Mouse (Mus musculus): ENCODE results near the gene Pqbp1. TPM values are rescaled to one million over a fixed set of nuclear protein-coding genes. Genes with fewer than 3 reads are reported as not detected.
A peak's percentile ranks its signal among the peaks of the same experiment; 100 is the strongest.

The Pqbp1 gene
- polyA plus RNA-seq, 1 experiment from 2014 or later: 228 TPM

- H3K27me3 ChIP-seq (ENCODE audit: control insufficient read depth, insufficient read depth, low read depth, low read length): no peaks in the 10 kb centered on the region
- no peaks in the 10 kb centered on the region for H3K9me3 ChIP-seq (replicated peaks; ENCODE audit: control insufficient read depth, low read length, poor library complexity, severe bottlenecking)
- WGBS: 81% methylated on average over 2 of the region's 2 CpGs
- H3K9ac ChIP-seq (ENCODE audit: low read depth, low read length): no peak overlapping the region
- no peak for ATAC-seq
- H3K27ac ChIP-seq (ENCODE audit: low read length): no peak overlapping the region
- no peaks in the 10 kb centered on the region for H3K4me1 ChIP-seq (ENCODE audit: control insufficient read depth, insufficient read depth, low read length)
- no peak overlapping the region for H3K4me2 ChIP-seq (ENCODE audit: low read length)
- H3K4me3 ChIP-seq (ENCODE audit: low read depth, low read length): no peak overlapping the region
- peaks cover 3% of the 10 kb centered on the region; the same call in 1 of the 2 replicates for H3K36me3 ChIP-seq (ENCODE audit: control insufficient read depth, insufficient read depth, low read length)
Observed at GRCm38 (mm10) chrX:7865343-7865742, 33.7 kb downstream of the Pqbp1 start.

DNA sequence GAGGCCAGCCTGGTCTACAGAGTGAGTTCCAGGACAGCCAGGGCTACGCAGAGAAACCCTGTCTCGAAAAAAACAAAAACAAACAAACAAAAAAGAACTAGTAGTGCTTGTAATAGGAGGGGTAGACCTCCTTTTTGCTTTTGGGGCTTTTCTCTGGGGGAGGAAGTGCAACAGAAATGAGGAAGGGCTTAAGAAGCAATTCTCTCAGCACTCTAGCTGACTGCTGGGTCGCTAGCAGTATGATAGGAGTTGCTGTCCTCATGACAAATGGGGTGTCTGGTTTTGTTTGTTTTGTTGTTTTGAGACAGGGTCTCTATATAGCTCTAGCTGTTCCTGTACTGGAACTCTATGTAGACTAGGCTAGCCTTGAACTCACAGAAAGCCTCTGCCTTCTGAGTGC is 34.5 kb downstream of the Pqbp1 start:
- peaks cover 3% of the 10 kb centered on the region; the same call in 1 of the 2 replicates for H3K36me3 ChIP-seq (ENCODE audit: control insufficient read depth, insufficient read depth, low read length)
- no peak overlapping the region for H3K4me2 ChIP-seq (ENCODE audit: low read length)
- H3K4me1 ChIP-seq (ENCODE audit: control insufficient read depth, insufficient read depth, low read length): no peaks in the 10 kb centered on the region
- no peak overlapping the region for H3K4me3 ChIP-seq (ENCODE audit: low read depth, low read length)
- no peak overlapping the region for H3K9ac ChIP-seq (ENCODE audit: low read depth, low read length)
- no peaks in the 10 kb centered on the region for H3K27me3 ChIP-seq (ENCODE audit: control insufficient read depth, insufficient read depth, low read depth, low read length)
- 83% methylated on average over 3 of the region's 3 CpGs for WGBS
- H3K27ac ChIP-seq (ENCODE audit: low read length): no peak overlapping the region
- ATAC-seq: no peak
- H3K9me3 ChIP-seq (replicated peaks; ENCODE audit: control insufficient read depth, low read length, poor library complexity, severe bottlenecking): no peaks in the 10 kb centered on the region

DNA sequence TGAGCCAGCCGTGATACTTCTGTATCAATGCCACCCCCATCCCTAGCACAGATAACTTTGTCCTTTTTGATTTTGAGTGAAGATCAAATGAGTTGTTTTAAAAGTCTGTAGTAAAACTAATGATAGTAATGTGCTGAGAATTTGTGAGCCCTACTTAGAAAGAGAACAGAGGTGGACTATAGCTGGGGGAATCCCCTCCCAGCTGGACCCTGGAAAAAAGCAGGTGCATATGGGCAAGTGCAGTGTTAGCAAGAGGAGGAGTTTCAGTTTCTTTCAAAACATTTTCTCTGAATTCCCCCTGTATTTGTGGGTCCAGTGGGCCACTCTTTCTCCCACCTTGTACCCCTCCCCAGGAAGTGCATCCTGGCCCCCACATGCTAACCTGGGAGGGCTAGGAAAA is 35.9 kb downstream of the Pqbp1 start:
- no peak for ATAC-seq
- Histone ChIP-seq H3K36me3 (ENCODE audit: control insufficient read depth, insufficient read depth, low read length) (peaks cover 3% of the 10 kb centered on the region; the same call in 1 of the 2 replicates), H3K27ac (ENCODE audit: low read length) (no peak overlapping the region), H3K4me1 (ENCODE audit: control insufficient read depth, insufficient read depth, low read length) (no peaks in the 10 kb centered on the region), H3K4me3 (ENCODE audit: low read depth, low read length) (no peak overlapping the region), H3K4me2 (ENCODE audit: low read length) (no peak overlapping the region), H3K9ac (ENCODE audit: low read depth, low read length) (no peak overlapping the region), H3K9me3 (replicated peaks; ENCODE audit: control insufficient read depth, low read length, poor library complexity, severe bottlenecking) (no peaks in the 10 kb centered on the region), H3K27me3 (ENCODE audit: control insufficient read depth, insufficient read depth, low read depth, low read length) (no peaks in the 10 kb centered on the region)
- WGBS: 85% methylated on average over 1 of the region's 1 CpGs

DNA sequence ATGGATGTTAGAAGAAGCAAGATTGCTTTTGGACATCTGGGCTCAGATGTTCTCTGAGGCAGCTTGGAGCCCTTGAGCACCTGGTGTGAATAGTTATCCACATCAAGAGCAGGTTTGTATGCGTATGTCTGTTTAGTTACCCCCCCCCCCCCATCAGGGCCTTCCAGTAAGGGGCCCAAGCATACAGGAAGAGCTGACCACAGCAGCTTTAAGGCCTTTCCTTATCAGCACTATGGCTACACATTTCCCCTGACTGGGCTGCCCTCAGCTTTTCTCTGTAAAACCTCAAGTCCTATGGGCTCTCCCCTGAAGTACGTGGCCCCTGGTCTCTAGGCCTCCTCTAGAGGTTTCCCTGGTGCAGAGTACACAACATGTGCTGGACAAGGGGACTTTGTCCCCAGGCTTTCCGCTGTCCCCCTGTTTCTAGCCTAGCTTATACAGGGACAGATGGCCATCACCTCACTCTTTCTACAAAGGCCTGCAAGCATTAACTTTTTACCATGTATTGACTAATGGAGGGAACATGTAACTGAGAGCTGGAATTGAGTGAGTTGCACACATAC is 39.8 kb downstream of the Pqbp1 start:
- Histone ChIP-seq H3K9ac (ENCODE audit: low read depth, low read length) (no peak overlapping the region), H3K4me3 (ENCODE audit: low read depth, low read length) (no peak overlapping the region), H3K27me3 (ENCODE audit: control insufficient read depth, insufficient read depth, low read depth, low read length) (no peaks in the 10 kb centered on the region), H3K9me3 (replicated peaks; ENCODE audit: control insufficient read depth, low read length, poor library complexity, severe bottlenecking) (no peaks in the 10 kb centered on the region), H3K27ac (ENCODE audit: low read length) (no peak overlapping the region), H3K4me2 (ENCODE audit: low read length) (no peak overlapping the region), H3K4me1 (ENCODE audit: control insufficient read depth, insufficient read depth, low read length) (no peaks in the 10 kb centered on the region), H3K36me3 (ENCODE audit: control insufficient read depth, insufficient read depth, low read length) (no peaks in the 10 kb centered on the region)
- ATAC-seq: no peak
- WGBS: 88% methylated on average over 3 of the region's 3 CpGs

- Histone ChIP-seq H3K27ac (ENCODE audit: low read length) (no peak overlapping the region), H3K4me2 (ENCODE audit: low read length) (no peak overlapping the region), H3K27me3 (ENCODE audit: control insufficient read depth, insufficient read depth, low read depth, low read length) (no peaks in the 10 kb centered on the region), H3K9me3 (replicated peaks; ENCODE audit: control insufficient read depth, low read length, poor library complexity, severe bottlenecking) (no peaks in the 10 kb centered on the region), H3K4me3 (ENCODE audit: low read depth, low read length) (no peak overlapping the region), H3K36me3 (ENCODE audit: control insufficient read depth, insufficient read depth, low read length) (no peaks in the 10 kb centered on the region), H3K9ac (ENCODE audit: low read depth, low read length) (no peak overlapping the region), H3K4me1 (ENCODE audit: control insufficient read depth, insufficient read depth, low read length) (no peaks in the 10 kb centered on the region)
- no peak for ATAC-seq
- WGBS: 62% methylated on average over 2 of the region's 2 CpGs
Observed at GRCm38 (mm10) chrX:7854578-7854977, 44.5 kb downstream of the Pqbp1 start.

DNA sequence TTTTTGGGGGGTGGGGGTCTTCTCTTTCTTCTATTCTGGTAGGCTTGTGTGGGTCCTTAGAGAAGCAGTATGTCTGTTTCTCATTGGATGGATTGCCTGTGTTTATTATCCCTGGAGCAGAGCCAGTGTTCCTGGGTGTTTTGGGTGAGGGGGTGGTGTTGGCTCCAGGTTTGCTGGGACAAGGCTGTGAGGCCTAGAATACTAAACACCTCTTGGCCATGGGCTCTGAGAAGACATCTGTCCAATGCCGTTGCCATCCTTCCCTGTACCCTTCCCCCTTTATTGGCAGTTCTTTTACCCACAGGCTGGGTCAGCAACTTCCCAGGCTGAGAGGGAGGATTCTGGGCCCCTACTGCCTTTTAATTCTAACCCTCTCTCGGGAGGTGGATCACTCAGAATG is 51.2 kb downstream of the Pqbp1 start:
- Histone ChIP-seq H3K4me3 (ENCODE audit: low read depth, low read length) (no peak overlapping the region), H3K27ac (ENCODE audit: low read length) (no peak overlapping the region), H3K9ac (ENCODE audit: low read depth, low read length) (no peak overlapping the region), H3K9me3 (replicated peaks; ENCODE audit: control insufficient read depth, low read length, poor library complexity, severe bottlenecking) (no peaks in the 10 kb centered on the region), H3K4me2 (ENCODE audit: low read length) (no peak overlapping the region), H3K36me3 (ENCODE audit: control insufficient read depth, insufficient read depth, low read length) (no peaks in the 10 kb centered on the region), H3K27me3 (ENCODE audit: control insufficient read depth, insufficient read depth, low read depth, low read length) (no peaks in the 10 kb centered on the region), H3K4me1 (ENCODE audit: control insufficient read depth, insufficient read depth, low read length) (peaks cover 15% of the 10 kb centered on the region)
- WGBS: 88% methylated on average over 2 of the region's 2 CpGs
- ATAC-seq: 0 out of 2 replicates have a peak, but pooled peaks have one; percentile 51

Other genes starting within 250 kb of the Pqbp1 start
- 1.5 and 1.9 TPM in 2 replicates for gene Prickle3, start 242.0 kb downstream of the Pqbp1 start, polyA plus RNA-seq (2015; fragmentation: Nextera tagmentation; extraction: Ambion mirVana)
- 13.9 and 18.3 TPM in 2 replicates for gene Plp2, start 227.9 kb downstream of the Pqbp1 start, polyA plus RNA-seq (2015; fragmentation: Nextera tagmentation; extraction: Ambion mirVana)
- 0.10 and 0.13 TPM in 2 replicates for gene Magix, start 218.0 kb downstream of the Pqbp1 start, polyA plus RNA-seq (2015; fragmentation: Nextera tagmentation; extraction: Ambion mirVana)
- gene Gpkow, start 202.1 kb downstream of the Pqbp1 start, polyA plus RNA-seq (2015; fragmentation: Nextera tagmentation; extraction: Ambion mirVana): 49.0 and 49.9 TPM in 2 replicates
- 29.9 and 30.8 TPM in 2 replicates for gene Wdr45, start 184.9 kb downstream of the Pqbp1 start, polyA plus RNA-seq (2015; fragmentation: Nextera tagmentation; extraction: Ambion mirVana)
- not detected in 2 replicates for gene Gm45208, start 177.0 kb downstream of the Pqbp1 start, polyA plus RNA-seq (2015; fragmentation: Nextera tagmentation; extraction: Ambion mirVana)
- gene Praf2, start 170.8 kb downstream of the Pqbp1 start, polyA plus RNA-seq (2015; fragmentation: Nextera tagmentation; extraction: Ambion mirVana): 132 and 139 TPM in 2 replicates
- gene Ccdc120, start 148.4 kb downstream of the Pqbp1 start, polyA plus RNA-seq (2015; fragmentation: Nextera tagmentation; extraction: Ambion mirVana): 71.6 and 76.4 TPM in 2 replicates
- 19.0 and 23.3 TPM in 2 replicates for gene Tfe3, start 136.7 kb downstream of the Pqbp1 start, polyA plus RNA-seq (2015; fragmentation: Nextera tagmentation; extraction: Ambion mirVana)
- gene Gripap1, start 109.5 kb downstream of the Pqbp1 start, polyA plus RNA-seq (2015; fragmentation: Nextera tagmentation; extraction: Ambion mirVana): 73.1 and 73.9 TPM in 2 replicates
- gene Kcnd1, start 77.0 kb downstream of the Pqbp1 start, polyA plus RNA-seq (2015; fragmentation: Nextera tagmentation; extraction: Ambion mirVana): 3.3 and 3.8 TPM in 2 replicates
- 41.8 and 42.0 TPM in 2 replicates for gene Otud5, start 57.9 kb downstream of the Pqbp1 start, polyA plus RNA-seq (2015; fragmentation: Nextera tagmentation; extraction: Ambion mirVana)
- gene Pim2, start 21.0 kb downstream of the Pqbp1 start, polyA plus RNA-seq (2015; fragmentation: Nextera tagmentation; extraction: Ambion mirVana): 23.6 and 27.2 TPM in 2 replicates
- 44.9 and 45.2 TPM in 2 replicates for gene Slc35a2, start 15.2 kb downstream of the Pqbp1 start, polyA plus RNA-seq (2015; fragmentation: Nextera tagmentation; extraction: Ambion mirVana)
- gene Timm17b, start 88 bp upstream of the Pqbp1 start, polyA plus RNA-seq (2015; fragmentation: Nextera tagmentation; extraction: Ambion mirVana): 166 and 167 TPM in 2 replicates
- not detected in 2 replicates for gene Gm10491, start 8.6 kb upstream of the Pqbp1 start, polyA plus RNA-seq (2015; fragmentation: Nextera tagmentation; extraction: Ambion mirVana)
- not detected in 2 replicates for gene Gm10490, start 10.3 kb upstream of the Pqbp1 start, polyA plus RNA-seq (2015; fragmentation: Nextera tagmentation; extraction: Ambion mirVana)
- 288 and 302 TPM in 2 replicates for gene Pcsk1n, start 20.6 kb upstream of the Pqbp1 start, polyA plus RNA-seq (2015; fragmentation: Nextera tagmentation; extraction: Ambion mirVana)
- gene Eras, start 29.3 kb upstream of the Pqbp1 start, polyA plus RNA-seq (2015; fragmentation: Nextera tagmentation; extraction: Ambion mirVana): not detected in 2 replicates
- gene Hdac6, start 48.6 kb upstream of the Pqbp1 start, polyA plus RNA-seq (2015; fragmentation: Nextera tagmentation; extraction: Ambion mirVana): 75.6 and 77.9 TPM in 2 replicates
- 0.18 and 0.19 TPM in 2 replicates for gene Gata1, start 78.8 kb upstream of the Pqbp1 start, polyA plus RNA-seq (2015; fragmentation: Nextera tagmentation; extraction: Ambion mirVana)
- 0.56 and 0.58 TPM in 2 replicates for gene Glod5, start 119.2 kb upstream of the Pqbp1 start, polyA plus RNA-seq (2015; fragmentation: Nextera tagmentation; extraction: Ambion mirVana)
- gene Suv39h1, start 175.5 kb upstream of the Pqbp1 start, polyA plus RNA-seq (2015; fragmentation: Nextera tagmentation; extraction: Ambion mirVana): 39.1 and 44.6 TPM in 2 replicates
- 0.12 and 0.19 TPM in 2 replicates for gene Was, start 191.2 kb upstream of the Pqbp1 start, polyA plus RNA-seq (2015; fragmentation: Nextera tagmentation; extraction: Ambion mirVana)
- 70.5 and 72.8 TPM in 2 replicates for gene Wdr13, start 233.6 kb upstream of the Pqbp1 start, polyA plus RNA-seq (2015; fragmentation: Nextera tagmentation; extraction: Ambion mirVana)
- 286 and 306 TPM in 2 replicates for gene Rbm3, start 246.6 kb upstream of the Pqbp1 start, polyA plus RNA-seq (2015; fragmentation: Nextera tagmentation; extraction: Ambion mirVana)

Measured in midbrain, embryonic 16.5 days (tissue).